Comparison of ENCODE assay signal across 25 mouse cellular contexts in the genomic region with DNA sequence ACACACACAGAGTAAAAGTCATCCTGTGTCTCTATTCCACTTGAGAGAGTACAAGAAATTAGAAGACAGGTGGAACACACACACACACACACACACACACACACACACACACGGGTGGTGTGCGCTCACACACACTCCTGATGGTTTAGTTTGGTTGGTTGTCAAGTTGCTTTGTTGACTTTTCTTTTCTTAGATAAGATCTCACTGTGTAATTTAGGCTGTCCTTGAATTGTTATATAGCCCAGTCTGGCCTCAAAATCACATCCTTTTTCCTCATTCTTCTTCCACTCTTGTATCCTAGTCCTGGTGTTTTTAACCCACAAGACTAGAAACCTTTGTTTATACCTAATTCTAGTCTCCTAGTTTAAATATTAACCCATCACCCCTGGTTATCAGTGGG.
DNase-seq lines count a peak whose midpoint lies in the region; ATAC-seq lines count a peak whose summit lies in the region.
"Had no signal": no experiment of that assay in that cellular context is flagged by ENCODE, and none has a peak within 500 bp of the region (broad histone marks: within the 10 kb centered on the region; RNA-seq: fewer than 3 reads in every experiment).

No protein-coding gene starts in this region.

- H3K4me3 ChIP-seq in neural tube, embryonic 15.5 days (replicated peaks), result no peak overlapping the region
- no peak overlapping the region for H3K4me3 ChIP-seq in intestine, embryonic 15.5 days (replicated peaks)
- H3K4me3 ChIP-seq in liver, embryonic 16.5 days (ENCODE audit: low read depth, low read length), result no peak overlapping the region
- H3K4me3 ChIP-seq in stomach, embryonic 16.5 days (replicated peaks; ENCODE audit: low read length), result no peak overlapping the region
- H3K4me3 ChIP-seq: forebrain, embryonic 15.5 days; heart, adult 2 months; heart, embryonic 13.5 days; hindbrain, embryonic 12.5 days; neural tube, embryonic 13.5 days had no signal

- no peak overlapping the region for H3K4me2 ChIP-seq in neural tube, embryonic 15.5 days
- H3K4me2 ChIP-seq in intestine, embryonic 15.5 days (replicated peaks), result no peak overlapping the region
- H3K4me2 ChIP-seq in liver, embryonic 16.5 days (ENCODE audit: low read depth, low read length), result no peak overlapping the region
- H3K4me2 ChIP-seq in stomach, embryonic 16.5 days (ENCODE audit: low read depth, low read length), result no peak overlapping the region
- H3K4me2 ChIP-seq: forebrain, embryonic 15.5 days; heart, embryonic 13.5 days; hindbrain, embryonic 12.5 days; lung, embryonic 14.5 days; neural tube, embryonic 13.5 days had no signal

- WGBS in neural tube, embryonic 15.5 days, result 75% methylated on average over 2 of the region's 2 CpGs
- 33% methylated on average over 2 of the region's 2 CpGs for WGBS in intestine, embryonic 15.5 days
- 45% methylated on average over 2 of the region's 2 CpGs for whole genome bisulfite sequencing in liver, embryonic 16.5 days (ENCODE audit: insufficient replicate concordance)
- 35% methylated on average over 2 of the region's 2 CpGs for WGBS in stomach, embryonic 16.5 days

- H3K27ac ChIP-seq in neural tube, embryonic 15.5 days (replicated peaks), result no peak overlapping the region
- peak overlapping the region; percentile 33; the same call in 1 of the 2 replicates for H3K27ac ChIP-seq in intestine, embryonic 15.5 days
- no peak overlapping the region for H3K27ac ChIP-seq in liver, embryonic 16.5 days (ENCODE audit: low read length)
- no peak overlapping the region; the same call in 1 of the 2 replicates for H3K27ac ChIP-seq in stomach, embryonic 16.5 days (ENCODE audit: low read length)
- H3K27ac ChIP-seq: forebrain, embryonic 15.5 days; heart, adult 2 months; heart, embryonic 13.5 days; hindbrain, embryonic 12.5 days; neural tube, embryonic 13.5 days had no signal

- no peaks in the 10 kb centered on the region for H3K9me3 ChIP-seq in neural tube, embryonic 15.5 days (replicated peaks)
- H3K9me3 ChIP-seq in intestine, embryonic 15.5 days, result no peaks in the 10 kb centered on the region
- H3K9me3 ChIP-seq in liver, embryonic 16.5 days (replicated peaks; ENCODE audit: control insufficient read depth, low read length), result no peaks in the 10 kb centered on the region
- H3K9me3 ChIP-seq in stomach, embryonic 16.5 days (replicated peaks; ENCODE audit: control insufficient read depth, low read length), result no peaks in the 10 kb centered on the region
- H3K9me3 ChIP-seq: forebrain, embryonic 15.5 days; heart, embryonic 13.5 days; hindbrain, embryonic 12.5 days; neural tube, embryonic 13.5 days had no signal

- no peak for DNase-seq in neural tube, embryonic 10.5 days (ENCODE audit: extremely low spot score, low spot score)
- no peak for DNase-seq in T-cell, adult 2 months (ENCODE audit: low spot score)
- DNase-seq in frontal cortex, adult 2 months (ENCODE audit: extremely low spot score in 1 of 2, low spot score in 1 of 2), result no peak
- no peak for DNase-seq in adrenal gland, postnatal 36 days
- DNase-seq: adrenal gland, postnatal 25 days; B cell, adult 2 months; cerebellum, adult 9-10 months; gastrocnemius, postnatal 25 days; heart, adult 2 months; kidney, adult 9 months; kidney, postnatal 36 days; lung, embryonic 14.5 days; lung, postnatal 4 days; midbrain, embryonic 14.5 days; right cerebral cortex, adult 18-20 months; thymus, adult 2 months; thymus, postnatal 4 days had no signal

- peaks cover 19% of the 10 kb centered on the region for H3K4me1 ChIP-seq in neural tube, embryonic 15.5 days
- H3K4me1 ChIP-seq in intestine, embryonic 15.5 days (replicated peaks), result peaks cover 3% of the 10 kb centered on the region; the same call in 1 of the 2 replicates
- peaks cover 32% of the 10 kb centered on the region for H3K4me1 ChIP-seq in liver, embryonic 16.5 days (ENCODE audit: control insufficient read depth, low read depth, low read length)
- H3K4me1 ChIP-seq in stomach, embryonic 16.5 days (ENCODE audit: control insufficient read depth, insufficient read depth, low read length), result peaks cover 9% of the 10 kb centered on the region; the same call in 1 of the 2 replicates
- H3K4me1 ChIP-seq: forebrain, embryonic 15.5 days; hindbrain, embryonic 12.5 days had no signal

- H3K36me3 ChIP-seq in neural tube, embryonic 15.5 days, result no peaks in the 10 kb centered on the region
- H3K36me3 ChIP-seq in intestine, embryonic 15.5 days, result no peaks in the 10 kb centered on the region
- H3K36me3 ChIP-seq in liver, embryonic 16.5 days (ENCODE audit: control insufficient read depth, insufficient read depth), result peaks cover 4% of the 10 kb centered on the region; the same call in 1 of the 2 replicates
- no peaks in the 10 kb centered on the region for H3K36me3 ChIP-seq in stomach, embryonic 16.5 days (ENCODE audit: control insufficient read depth, insufficient read depth, low read length)
- H3K36me3 ChIP-seq: forebrain, embryonic 15.5 days; hindbrain, embryonic 12.5 days; neural tube, embryonic 13.5 days had no signal

- ATAC-seq in neural tube, embryonic 15.5 days (ENCODE audit: low FRiP score), result 0 out of 2 replicates have a peak, but pooled peaks have one; percentile 8
- ATAC-seq in intestine, embryonic 15.5 days, result peak; percentile 81
- 0 out of 2 replicates have a peak, but pooled peaks have one; percentile 9 for ATAC-seq in liver, embryonic 16.5 days (ENCODE audit: low read depth)
- peak; percentile 72 for ATAC-seq in stomach, embryonic 16.5 days (ENCODE audit: insufficient read depth, low FRiP score)
- ATAC-seq: forebrain, embryonic 15.5 days had no signal

- no peak overlapping the region for H3K9ac ChIP-seq in neural tube, embryonic 15.5 days (replicated peaks)
- H3K9ac ChIP-seq in intestine, embryonic 15.5 days, result no peak overlapping the region
- H3K9ac ChIP-seq in liver, embryonic 16.5 days (ENCODE audit: low read depth, low read length), result no peak overlapping the region
- no peak overlapping the region for H3K9ac ChIP-seq in stomach, embryonic 16.5 days (ENCODE audit: low read length)
- H3K9ac ChIP-seq: forebrain, embryonic 15.5 days; heart, embryonic 13.5 days; hindbrain, embryonic 12.5 days; lung, embryonic 14.5 days; neural tube, embryonic 13.5 days had no signal

- H3K27me3 ChIP-seq in neural tube, embryonic 15.5 days (replicated peaks), result no peaks in the 10 kb centered on the region
- H3K27me3 ChIP-seq in intestine, embryonic 15.5 days (replicated peaks), result no peaks in the 10 kb centered on the region
- H3K27me3 ChIP-seq in liver, embryonic 16.5 days (ENCODE audit: control insufficient read depth, insufficient read depth, low read depth, low read length), result no peaks in the 10 kb centered on the region
- no peaks in the 10 kb centered on the region for H3K27me3 ChIP-seq in stomach, embryonic 16.5 days (ENCODE audit: control insufficient read depth, insufficient read depth, low read length)
- H3K27me3 ChIP-seq: forebrain, embryonic 15.5 days; heart, embryonic 13.5 days; hindbrain, embryonic 12.5 days; neural tube, embryonic 13.5 days had no signal

Comparison
In these comparisons a context has a peak if more than half of its experiments do, and no peak if none do; other contexts are left out.
1. ATAC-seq: peak in every context shown above with its lines; median percentile 81 in intestine, embryonic 15.5 days; 72 in stomach, embryonic 16.5 days; 9 in liver, embryonic 16.5 days; 8 in neural tube, embryonic 15.5 days.